Mouse (Mus musculus) MEL (cell line): ENCODE measurements around the gene Slc25a47. TPM values are rescaled to one million over a fixed set of nuclear protein-coding genes. Genes with fewer than 3 reads are reported as not detected.

ENCODE experiments used
- DNase-seq: peaks from one replicate; pipeline ENCODE4 v3.0.0; 2011; ENCODE audit warnings: low read depth, low spot score
- H3K27ac ChIP-seq: 2 replicates; pipeline ENCODE4 v1.5.1; 2012; ENCODE audit warnings: low read depth, mild to moderate bottlenecking, control low read depth, low read length, moderate library complexity; ENCODE audit not compliant: control insufficient read depth
- H3K27me3 ChIP-seq, 2 experiments: fragments of 150-350 bp in 1 of 2; sonication (generic) in 1 of 2; 2 replicates each; pipeline ENCODE4 v1.6.1; 2012; ENCODE audit warnings: low read length in 2 of 2, mild to moderate bottlenecking in 2 of 2, improper control_type of control experiment in 1 of 2, moderate library complexity in 1 of 2; ENCODE audit not compliant: insufficient read depth in 2 of 2, control insufficient read depth in 1 of 2
- H3K36me3 ChIP-seq, 2 experiments: 2 replicates each; pipeline ENCODE4 v1.6.1; 2012 to 2014; ENCODE audit warnings: low read length in 2 of 2, improper control_type of control experiment in 1 of 2, inconsistent platforms in 1 of 2, mild to moderate bottlenecking in 1 of 2; ENCODE audit not compliant: insufficient read depth in 2 of 2, control insufficient read depth in 1 of 2
- H3K4me1 ChIP-seq, 2 experiments: fragments of 150-350 bp in 1 of 2; sonication (generic) in 1 of 2; 2 replicates each; pipeline ENCODE4 v1.6.1; 2012; ENCODE audit warnings: low read length in 2 of 2, improper control_type of control experiment in 1 of 2, mild to moderate bottlenecking in 1 of 2; ENCODE audit not compliant: insufficient read depth in 2 of 2, control insufficient read depth in 1 of 2
- H3K4me3 ChIP-seq, 2 experiments: fragments of 150-350 bp in 1 of 2; sonication (generic) in 1 of 2; 2 replicates each; pipeline ENCODE4 v1.5.1; 2012; ENCODE audit warnings: low read depth in 2 of 2, low read length in 2 of 2, mild to moderate bottlenecking in 2 of 2, moderate library complexity in 2 of 2, control low read depth in 1 of 2, improper control_type of control experiment in 1 of 2; ENCODE audit not compliant: control insufficient read depth in 1 of 2, insufficient read depth in 1 of 2
- H3K79me2 ChIP-seq: 2 replicates; pipeline ENCODE4 v1.6.1; 2012; ENCODE audit warnings: mild to moderate bottlenecking, low read length, moderate library complexity; ENCODE audit not compliant: control insufficient read depth, poor library complexity, insufficient read depth
- H3K9ac ChIP-seq: 2 replicates; pipeline ENCODE4 v1.6.1; 2012; ENCODE audit warnings: low read depth, mild to moderate bottlenecking, control low read depth, low read length, moderate library complexity; ENCODE audit not compliant: control insufficient read depth, poor library complexity, severe bottlenecking
- H3K9me3 ChIP-seq: fragments of 150-350 bp; sonication (generic); replicated peaks from 2 replicates; pipeline ENCODE4 v1.6.1; 2012; ENCODE audit warnings: mild to moderate bottlenecking, low read length, improper control_type of control experiment, moderate library complexity; ENCODE audit not compliant: insufficient read depth
- CHD2 ChIP-seq: IDR thresholded peaks from 2 replicates; pipeline ENCODE4 v1.6.1; 2011; ENCODE audit warnings: low read length, improper control_type of control experiment
- ELF1 ChIP-seq: IDR thresholded peaks from 2 replicates; pipeline ENCODE4 v1.6.1; 2014; ENCODE audit warnings: low read depth, mild to moderate bottlenecking, inconsistent platforms, low read length, improper control_type of control experiment, moderate library complexity
- ETS1 ChIP-seq: IDR thresholded peaks from 2 replicates; pipeline ENCODE4 v1.6.1; 2012; ENCODE audit warnings: low read depth, mild to moderate bottlenecking, inconsistent platforms, low read length, improper control_type of control experiment, moderate library complexity
- GABPA ChIP-seq: IDR thresholded peaks from 2 replicates; pipeline ENCODE4 v1.6.1; 2012; ENCODE audit warnings: low read depth, mild to moderate bottlenecking, inconsistent platforms, low read length, improper control_type of control experiment, moderate library complexity
- GATA1 ChIP-seq: IDR thresholded peaks from 2 replicates; pipeline ENCODE4 v1.6.1; 2011; ENCODE audit warnings: low read depth, low read length, improper control_type of control experiment
- HCFC1 ChIP-seq: IDR thresholded peaks from 2 replicates; pipeline ENCODE4 v1.6.1; 2012; ENCODE audit warnings: low read depth, mild to moderate bottlenecking, inconsistent platforms, low read length, improper control_type of control experiment, moderate library complexity
- MAZ ChIP-seq: IDR thresholded peaks from 2 replicates; pipeline ENCODE4 v1.6.1; 2012; ENCODE audit warnings: low read depth, mild to moderate bottlenecking, inconsistent platforms, low read length, improper control_type of control experiment
- MXI1 ChIP-seq: IDR thresholded peaks from 2 replicates; pipeline ENCODE4 v1.6.1; 2011; ENCODE audit warnings: mild to moderate bottlenecking, low read depth, low read length, improper control_type of control experiment
- MYB ChIP-seq: IDR thresholded peaks from 2 replicates; pipeline ENCODE4 v1.6.1; 2011; ENCODE audit warnings: mild to moderate bottlenecking, low read depth, low read length, improper control_type of control experiment
- MYC ChIP-seq: IDR thresholded peaks from 2 replicates; pipeline ENCODE4 v1.6.1; 2011; ENCODE audit warnings: low read depth, mild to moderate bottlenecking, low read length, improper control_type of control experiment, moderate library complexity
- POLR2A ChIP-seq, 2 experiments: IDR thresholded peaks; 2 replicates each; pipeline ENCODE4 v1.6.1; 2011 to 2012; ENCODE audit warnings: low read length in 2 of 2, mild to moderate bottlenecking in 2 of 2, control low read depth in 1 of 2, improper control_type of control experiment in 1 of 2, low read depth in 1 of 2, moderate library complexity in 1 of 2; ENCODE audit not compliant: control insufficient read depth in 1 of 2, insufficient read depth in 1 of 2, poor library complexity in 1 of 2
- POLR2AphosphoS2 ChIP-seq: IDR thresholded peaks from 2 replicates; pipeline ENCODE4 v1.6.1; 2011; ENCODE audit warnings: low read length, improper control_type of control experiment
- SIN3A ChIP-seq: IDR thresholded peaks from 2 replicates; pipeline ENCODE4 v1.6.1; 2012; ENCODE audit warnings: low read length, improper control_type of control experiment, inconsistent platforms
- SMC3 ChIP-seq: IDR thresholded peaks from 2 replicates; pipeline ENCODE4 v1.6.1; 2011; ENCODE audit warnings: low read depth, low read length, improper control_type of control experiment
- USF1 ChIP-seq: IDR thresholded peaks from 2 replicates; pipeline ENCODE4 v1.6.1; 2014; ENCODE audit warnings: low read depth, mild to moderate bottlenecking, inconsistent platforms, low read length, improper control_type of control experiment, moderate library complexity
- ZMIZ1 ChIP-seq: IDR thresholded peaks from 2 replicates; pipeline ENCODE4 v1.6.1; 2012; ENCODE audit warnings: low read depth, mild to moderate bottlenecking, inconsistent platforms, low read length, improper control_type of control experiment, moderate library complexity
- ZNF384 ChIP-seq: IDR thresholded peaks from 2 replicates; pipeline ENCODE4 v1.6.1; 2012; ENCODE audit warnings: low read depth, mild to moderate bottlenecking, inconsistent platforms, low read length, improper control_type of control experiment
- polyA plus RNA-seq, 2 experiments: library from polyadenylated mRNA; stranded (reverse) in 1 of 2; unstranded in 1 of 2; fragments of >175 nt in 1 of 2; fragments of >200 nt in 1 of 2; gene quantifications; 2 replicates each; pipeline versions ENCODE4 v1.2.1 to v1.2.4; 2012; ENCODE audit warnings: low replicate concordance in 2 of 2, low read depth in 1 of 2; ENCODE audit not compliant: insufficient read length in 2 of 2, insufficient read depth in 1 of 2, missing spikeins in 1 of 2
- total RNA-seq: library from RNA; depleted of rRNA; stranded (reverse); fragments of 300-350 nt; gene quantifications from 2 replicates; pipeline ENCODE4 v1.2.3, GENCODE M21; 2012

Gene Slc25a47
- total and polyA plus RNA-seq, 3 experiments: 15.6 to 17.9 TPM; not detected in 1

GRCm38 (mm10) chr12:108888632-108889031 is 52.8 kb downstream of the Slc25a47 start:
- Histone ChIP-seq H3K9ac (no peak overlapping the region), H3K27me3 (no peaks in the 10 kb centered on the region), H3K9me3 (no peaks in the 10 kb centered on the region), H3K36me3 (peaks cover 22 to 26% of the 10 kb centered on the region in 2 experiments), H3K27ac (no peak overlapping the region), H3K4me1 (peaks cover 6 to 15% of the 10 kb centered on the region in 2 experiments; a peak in 3 of 4 replicates), H3K4me3 (no peak overlapping the region), H3K79me2 (peaks cover 22% of the 10 kb centered on the region)
- no peak for TF ChIP-seq SMC3
- no peak for TF ChIP-seq GABPA
- TF ChIP-seq ELF1: no peak
- no peak for TF ChIP-seq ZNF384
- no peak for TF ChIP-seq MYC
- no peak for TF ChIP-seq HCFC1
- no peak for TF ChIP-seq SIN3A
- TF ChIP-seq CHD2: no peak
- no peak for TF ChIP-seq POLR2A (IDR thresholded peaks at IDR 0.05; ENCODE audit: control insufficient read depth in 1 of 2, insufficient read depth in 1 of 2, low read depth in 1 of 2, low read length in 2 of 2, poor library complexity in 1 of 2)
- TF ChIP-seq ZMIZ1: no peak
- TF ChIP-seq USF1: no peak
- TF ChIP-seq ETS1: no peak
- TF ChIP-seq POLR2AphosphoS2: no peak
- no peak for TF ChIP-seq MXI1
- TF ChIP-seq MYB: no peak
- DNase-seq: no peak

DNA sequence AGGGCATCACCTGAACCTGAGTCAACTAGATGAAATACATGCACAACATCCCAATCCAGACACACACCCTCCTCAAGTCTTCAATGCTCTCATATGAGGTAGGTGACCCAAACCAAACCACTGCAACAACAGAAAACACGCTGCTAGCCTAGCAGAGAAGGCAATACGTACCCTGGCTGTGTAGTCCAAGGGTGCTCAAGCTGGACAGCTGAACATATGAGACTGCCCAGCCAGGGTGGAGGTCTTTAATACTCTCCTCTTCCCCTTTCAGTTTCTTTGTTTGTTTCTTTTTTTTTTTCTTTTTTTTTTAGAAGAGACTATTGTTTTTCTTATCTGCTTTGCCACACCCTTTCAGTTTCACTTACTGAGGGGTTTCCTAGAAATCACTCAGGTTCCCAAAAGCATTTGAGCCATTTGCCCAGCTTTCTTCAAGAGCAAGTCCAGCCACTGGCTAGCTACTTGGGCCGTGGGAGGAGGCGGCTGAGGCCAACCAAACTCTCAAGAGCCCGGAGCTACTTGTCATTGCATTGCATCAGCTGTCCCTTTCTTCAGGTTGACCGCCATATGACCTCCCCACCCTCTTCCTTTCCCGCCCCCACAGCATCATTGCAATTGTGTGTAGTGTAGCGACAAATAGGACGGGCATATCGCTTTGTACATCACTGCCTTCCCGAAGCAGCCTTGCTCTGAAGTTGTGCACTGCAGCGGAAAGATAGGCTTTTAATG is 57.3 kb downstream of the Slc25a47 start, which contains the start of gene Wdr25:
Gene Wdr25, plus strand, starts transcription at position 643 of the 726 bp plus-strand sequence.
- TF ChIP-seq ETS1 (0 out of 2 replicates have a peak, but pooled peaks have one; percentile 12), GATA1 (0 out of 2 replicates have a peak, but pooled peaks have one; percentile 10), MAZ (no peak)
- H3K4me3 ChIP-seq: peak within 1 kb of the TSS; percentile 85 to 91
- peaks cover 29% of the 10 kb centered on the region for H3K79me2 ChIP-seq
- DNase-seq: peak; percentile 77
- peaks cover 6 to 19% of the 10 kb centered on the region in 2 experiments; a peak in 3 of 4 replicates for H3K4me1 ChIP-seq
- H3K9me3 ChIP-seq: no peaks in the 10 kb centered on the region
- peak within 1 kb of the TSS; percentile 89 for H3K9ac ChIP-seq
- H3K27me3 ChIP-seq: no peaks in the 10 kb centered on the region
- H3K36me3 ChIP-seq: peaks cover 4 to 22% of the 10 kb centered on the region in 2 experiments; a peak in 3 of 4 replicates
- peak within 1 kb of the TSS; percentile 91 for H3K27ac ChIP-seq
